Mouse (Mus musculus): ENCODE measurements around the gene Ndufa7. TPM values are rescaled to one million over a fixed set of nuclear protein-coding genes. Genes with fewer than 3 reads are reported as not detected.
"Not testable (repeated sequence)": the region's sequence is repeated elsewhere in the genome, so short reads cannot be mapped to it uniquely, and the experiment has no call there.

Gene Ndufa7
- total RNA-seq, 2 experiments from 2014 or later, result 375 to 377 TPM

- peak; percentile 94 for DNase-seq (ENCODE audit: low spot score)
Measured at GRCm38 (mm10) chr17:33810334-33811141, 13.8 kb upstream of the Ndufa7 start, which contains the start of gene Kank3. Gene Kank3, plus strand, starts transcription at chr17:33810519.

- no peak for DNase-seq (ENCODE audit: low spot score)
Measured at GRCm38 (mm10) chr17:33811142-33811516, 13.2 kb upstream of the Ndufa7 start.

GRCm38 (mm10) chr17:33812475-33812874 lies 11.9 kb upstream of the Ndufa7 start:
- DNase-seq (ENCODE audit: low spot score), result no peak

- no peak for DNase-seq (ENCODE audit: low spot score)
Measured at GRCm38 (mm10) chr17:33812990-33813389, 11.4 kb upstream of the Ndufa7 start.

- DNase-seq (ENCODE audit: low spot score), result no peak
Measured at GRCm38 (mm10) chr17:33815399-33815798, 9.0 kb upstream of the Ndufa7 start.

- DNase-seq (ENCODE audit: low spot score), result no peak
Measured at GRCm38 (mm10) chr17:33816612-33817011, 7.8 kb upstream of the Ndufa7 start.

- peak; percentile 80 for DNase-seq (ENCODE audit: low spot score)
Measured at GRCm38 (mm10) chr17:33817184-33817968, 7.0 kb upstream of the Ndufa7 start.

GRCm38 (mm10) chr17:33817969-33818643 lies 6.3 kb upstream of the Ndufa7 start:
- no peak for DNase-seq (ENCODE audit: low spot score)

GRCm38 (mm10) chr17:33822436-33822959 lies 1.9 kb upstream of the Ndufa7 start:
- no peak for DNase-seq (ENCODE audit: low spot score)

GRCm38 (mm10) chr17:33823171-33823570 lies 1.2 kb upstream of the Ndufa7 start:
- DNase-seq (ENCODE audit: low spot score), result not testable (repeated sequence)

- DNase-seq (ENCODE audit: low spot score), result not testable (repeated sequence)
Measured at GRCm38 (mm10) chr17:33824997-33825330, 592 bp downstream of the Ndufa7 start.

- no peak for DNase-seq (ENCODE audit: low spot score)
Measured at GRCm38 (mm10) chr17:33825462-33825861, 1.1 kb downstream of the Ndufa7 start.

GRCm38 (mm10) chr17:33826850-33827249 lies 2.5 kb downstream of the Ndufa7 start:
- peak; percentile 81 for DNase-seq (ENCODE audit: low spot score)

- DNase-seq (ENCODE audit: low spot score), result peak; percentile 46
Measured at GRCm38 (mm10) chr17:33828892-33829291, 4.5 kb downstream of the Ndufa7 start.

GRCm38 (mm10) chr17:33829561-33829960 lies 5.2 kb downstream of the Ndufa7 start:
- DNase-seq (ENCODE audit: low spot score), result no peak

GRCm38 (mm10) chr17:33842966-33843795 lies 18.8 kb downstream of the Ndufa7 start, which contains the start of gene Cd320:
Gene Cd320, plus strand, starts transcription at chr17:33843091.
- peak; percentile 92 for DNase-seq (ENCODE audit: low spot score)

GRCm38 (mm10) chr17:33844196-33844595 lies 19.8 kb downstream of the Ndufa7 start:
- no peak for DNase-seq (ENCODE audit: low spot score)

GRCm38 (mm10) chr17:33848139-33848538 lies 23.8 kb downstream of the Ndufa7 start:
- no peak for DNase-seq (ENCODE audit: low spot score)

- no peak for DNase-seq (ENCODE audit: low spot score)
Measured at GRCm38 (mm10) chr17:33851331-33851730, 27.0 kb downstream of the Ndufa7 start.

GRCm38 (mm10) chr17:33857816-33858215 lies 33.4 kb downstream of the Ndufa7 start:
- no peak for DNase-seq (ENCODE audit: low spot score)

Measured in gastrocnemius, adult 18-20 months (tissue).